Mouse (Mus musculus) intestine, embryonic 16.5 days (tissue): Measurements from ENCODE around the gene Sgta. TPM values are rescaled to one million over a fixed set of nuclear protein-coding genes. Genes with fewer than 3 reads are reported as not detected.

Experiments used
- ATAC-seq: fragments of 200-750 bp; cut with Nextera tagmentation; 2 replicates; pipeline ENCODE4 v1.8.0; 2017; ENCODE audit warnings: moderate TSS enrichment, moderate library complexity
- H3K27ac ChIP-seq: fragments of 300-500 bp; sonication (generic); 2 replicates; pipeline ENCODE4 v1.5.1; 2014; ENCODE audit warnings: mild to moderate bottlenecking, low read length
- H3K27me3 ChIP-seq: fragments of 300-500 bp; sonication (generic); replicated peaks from 2 replicates; pipeline ENCODE4 v1.6.1; 2014; ENCODE audit warnings: low read length, control low read depth, mixed read lengths; ENCODE audit not compliant: control insufficient read depth, insufficient read depth
- H3K36me3 ChIP-seq: fragments of 300-500 bp; sonication (generic); 2 replicates; pipeline ENCODE4 v1.6.1; 2014; ENCODE audit warnings: low read length, control low read depth; ENCODE audit not compliant: control insufficient read depth, insufficient read depth
- H3K4me1 ChIP-seq: fragments of 300-500 bp; sonication (generic); 2 replicates; pipeline ENCODE4 v1.6.1; 2014; ENCODE audit warnings: low read length, control low read depth, mixed read lengths; ENCODE audit not compliant: control insufficient read depth, insufficient read depth
- H3K4me2 ChIP-seq: fragments of 300-500 bp; sonication (generic); 2 replicates; pipeline ENCODE4 v1.6.1; 2014; ENCODE audit warnings: low read depth, low read length, control low read depth
- H3K4me3 ChIP-seq: fragments of 300-500 bp; sonication (generic); 2 replicates; pipeline ENCODE4 v1.5.1; 2014; ENCODE audit warnings: mild to moderate bottlenecking, low read length
- H3K9ac ChIP-seq: fragments of 300-500 bp; sonication (generic); 2 replicates; pipeline ENCODE4 v1.6.1; 2014; ENCODE audit warnings: low read depth, low read length
- H3K9me3 ChIP-seq: fragments of 300-500 bp; sonication (generic); 2 replicates; pipeline ENCODE4 v1.6.1; 2016; ENCODE audit warnings: low read length, control low read depth; ENCODE audit not compliant: control insufficient read depth
- WGBS: fragments of 180-500 bp; shearing (Covaris S2); extraction: QIAGEN DNeasy Blood & Tissue Kit; methylation state at CpG from one replicate; pipeline ENCODE4 v1.1.7; 2014; 5-methylcytosine and 5-hydroxymethylcytosine counted together
- polyA plus RNA-seq: library from polyadenylated mRNA; unstranded; fragments of >200 nt; fragmentation: Nextera tagmentation; extraction: Ambion mirVana; gene quantifications from 2 replicates; pipeline ENCODE4 v1.2.1, GENCODE M21; 2015

The Sgta gene
- polyA plus RNA-seq, 1 experiment from 2014 or later, result 204 TPM

DNA sequence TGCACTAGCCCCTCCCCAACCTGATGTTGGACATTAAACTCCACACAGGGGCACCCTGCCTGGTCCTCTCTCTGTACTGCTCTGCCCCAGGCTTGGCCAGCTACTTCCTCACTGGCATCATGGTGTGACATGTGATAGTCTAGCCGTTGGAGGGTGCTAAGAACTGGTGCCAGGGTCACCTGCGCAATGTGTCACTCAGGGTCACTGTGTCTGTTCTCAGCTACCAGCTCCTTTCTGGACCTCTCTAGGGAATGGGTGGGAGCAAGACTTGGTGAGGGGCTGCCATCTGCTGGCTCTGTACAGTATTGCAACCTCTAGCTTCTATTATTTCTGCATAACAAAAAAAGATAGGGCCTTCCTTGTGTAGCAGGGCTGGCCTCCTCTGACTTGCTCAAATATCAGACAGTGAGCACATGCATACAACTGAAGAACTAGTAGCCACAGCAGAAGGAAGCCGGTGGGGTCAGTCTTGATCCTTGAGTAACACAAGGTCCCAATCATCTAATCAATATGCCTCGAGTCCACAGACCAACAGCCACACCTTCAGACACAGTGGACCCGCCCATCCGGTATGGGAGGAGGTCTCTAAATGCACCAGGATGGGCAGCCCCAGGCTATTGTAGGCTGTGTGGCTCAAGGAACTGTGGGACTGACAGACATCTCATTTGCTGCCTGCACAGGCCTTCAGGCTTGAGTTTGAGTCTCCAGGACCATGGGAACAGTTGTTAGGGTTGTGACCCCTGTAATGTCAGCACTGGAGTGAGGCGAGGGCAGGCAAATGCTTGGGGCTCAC lies 22.4 kb upstream of the Sgta start:
- H3K36me3 ChIP-seq, result peaks cover 27% of the 10 kb centered on the region
- H3K27me3 ChIP-seq, result no peaks in the 10 kb centered on the region
- no peak overlapping the region for H3K9ac ChIP-seq
- no peak overlapping the region for H3K27ac ChIP-seq
- H3K4me1 ChIP-seq, result no peaks in the 10 kb centered on the region
- H3K9me3 ChIP-seq, result no peaks in the 10 kb centered on the region; the same call in 1 of the 2 replicates
- ATAC-seq, result peak; percentile 64
- no peak overlapping the region for H3K4me2 ChIP-seq
- no peak overlapping the region for H3K4me3 ChIP-seq
- WGBS, result 77% methylated on average over 7 of the region's 7 CpGs

DNA sequence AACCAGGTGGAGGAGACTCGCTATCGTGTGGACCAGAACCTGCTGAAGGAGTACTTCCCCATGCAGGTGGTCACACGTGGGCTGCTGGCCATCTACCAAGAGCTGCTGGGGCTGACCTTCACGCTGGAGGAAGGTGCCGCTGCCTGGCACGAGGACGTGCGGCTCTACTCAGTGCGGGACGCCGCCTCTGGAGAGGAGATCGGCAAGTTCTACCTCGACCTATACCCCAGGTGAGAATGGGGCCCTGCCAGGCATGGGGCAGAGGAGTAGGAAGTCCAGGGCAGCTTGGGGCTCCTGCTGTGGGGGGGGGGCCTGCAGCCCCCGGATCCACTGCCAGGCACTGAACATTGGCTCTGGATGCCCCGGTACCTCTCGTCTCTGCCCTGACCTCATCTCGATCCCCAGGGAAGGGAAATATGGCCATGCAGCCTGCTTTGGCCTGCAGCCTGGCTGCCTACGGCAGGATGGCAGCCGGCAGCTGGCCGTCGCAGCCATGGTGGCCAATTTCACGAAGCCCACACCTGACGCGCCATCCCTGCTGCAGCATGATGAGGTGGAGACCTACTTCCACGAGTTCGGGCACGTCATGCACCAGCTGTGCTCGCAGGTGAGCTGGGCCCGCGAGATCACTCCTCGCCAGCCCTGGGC lies 20.2 kb upstream of the Sgta start:
- no peaks in the 10 kb centered on the region for H3K27me3 ChIP-seq
- H3K4me1 ChIP-seq, result no peaks in the 10 kb centered on the region
- peaks cover 30% of the 10 kb centered on the region for H3K36me3 ChIP-seq
- H3K9ac ChIP-seq, result no peak overlapping the region
- no peaks in the 10 kb centered on the region for H3K9me3 ChIP-seq
- H3K27ac ChIP-seq, result no peak overlapping the region
- ATAC-seq, result no peak
- no peak overlapping the region for H3K4me3 ChIP-seq
- WGBS, result 92% methylated on average over 31 of the region's 31 CpGs
- no peak overlapping the region for H3K4me2 ChIP-seq

DNA sequence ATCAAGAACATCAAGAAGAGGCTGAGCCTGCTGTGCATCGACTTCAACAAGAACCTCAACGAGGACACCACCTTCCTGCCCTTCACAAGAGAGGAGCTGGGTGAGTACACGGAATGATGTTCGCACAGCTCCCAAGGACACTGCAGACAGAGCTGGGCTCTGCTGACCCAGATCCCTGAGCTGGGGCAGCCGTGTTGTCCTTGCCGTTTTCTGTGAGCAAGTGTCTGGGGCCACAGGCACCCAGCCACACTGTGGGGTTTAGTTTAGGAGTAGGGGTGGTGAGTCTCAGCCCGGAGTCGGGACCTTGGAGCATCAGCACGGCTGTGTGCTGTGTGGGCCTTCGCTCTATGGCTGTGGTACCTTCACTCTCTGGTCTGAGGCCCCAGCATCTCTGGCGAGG lies 17.9 kb upstream of the Sgta start:
- Histone ChIP-seq H3K9me3 (no peaks in the 10 kb centered on the region), H3K4me1 (no peaks in the 10 kb centered on the region), H3K27ac (no peak overlapping the region), H3K4me3 (no peak overlapping the region), H3K4me2 (no peak overlapping the region), H3K9ac (no peak overlapping the region), H3K36me3 (peaks cover 37% of the 10 kb centered on the region), H3K27me3 (no peaks in the 10 kb centered on the region)
- 91% methylated on average over 11 of the region's 11 CpGs for WGBS
- ATAC-seq, result no peak

DNA sequence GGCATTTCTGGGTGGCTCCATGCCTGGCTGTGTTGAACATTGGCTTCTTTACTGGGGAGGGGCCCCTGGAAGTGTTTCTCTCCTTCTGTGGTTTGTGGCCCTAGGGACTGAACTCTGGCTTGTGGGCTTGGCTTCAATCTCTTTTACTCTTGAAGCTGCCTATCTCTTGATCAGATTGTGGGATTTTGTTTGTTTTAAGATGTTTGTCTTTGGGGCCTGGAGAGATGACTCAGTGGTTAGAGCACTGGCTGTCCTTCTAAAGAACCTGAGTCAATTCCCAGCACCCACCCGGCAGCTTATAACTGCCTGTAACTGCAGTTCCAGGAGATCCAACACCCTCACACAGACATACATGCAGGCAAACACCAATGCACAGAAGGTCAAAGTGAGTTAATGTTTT lies 16.4 kb upstream of the Sgta start:
- peaks cover 37% of the 10 kb centered on the region for H3K36me3 ChIP-seq

DNA sequence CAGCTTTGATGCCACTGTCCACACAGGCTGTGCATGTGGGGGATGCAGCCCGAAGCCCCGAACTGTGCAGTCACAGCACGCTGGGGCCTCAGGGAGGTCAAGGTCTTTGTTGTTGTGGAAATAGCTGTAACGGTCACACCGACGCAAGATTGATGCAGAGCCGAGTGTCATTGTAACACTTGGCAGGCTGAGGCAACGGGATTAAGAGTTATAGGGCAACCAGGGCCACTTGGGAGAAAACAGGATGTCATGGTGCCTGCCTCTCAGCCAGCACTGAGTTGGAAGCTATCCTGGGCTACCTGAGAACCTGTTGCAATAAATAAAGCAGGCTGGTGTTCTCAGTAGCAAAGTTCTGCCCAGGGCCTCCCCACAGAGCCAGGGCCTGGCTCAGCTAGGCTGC lies 15.8 kb upstream of the Sgta start:
- no peak for ATAC-seq
- WGBS, result 74% methylated on average over 8 of the region's 8 CpGs

More for the DNA sequence above, 16.4 kb upstream of the Sgta start:
- ATAC-seq, result no peak
- H3K27ac ChIP-seq, result no peak overlapping the region
- WGBS, result 66% methylated on average over 1 of the region's 1 CpGs
- H3K9me3 ChIP-seq, result no peaks in the 10 kb centered on the region
- no peaks in the 10 kb centered on the region for H3K4me1 ChIP-seq
- H3K27me3 ChIP-seq, result no peaks in the 10 kb centered on the region
- H3K9ac ChIP-seq, result no peak overlapping the region
- H3K4me3 ChIP-seq, result no peak overlapping the region
- H3K4me2 ChIP-seq, result no peak overlapping the region

DNA sequence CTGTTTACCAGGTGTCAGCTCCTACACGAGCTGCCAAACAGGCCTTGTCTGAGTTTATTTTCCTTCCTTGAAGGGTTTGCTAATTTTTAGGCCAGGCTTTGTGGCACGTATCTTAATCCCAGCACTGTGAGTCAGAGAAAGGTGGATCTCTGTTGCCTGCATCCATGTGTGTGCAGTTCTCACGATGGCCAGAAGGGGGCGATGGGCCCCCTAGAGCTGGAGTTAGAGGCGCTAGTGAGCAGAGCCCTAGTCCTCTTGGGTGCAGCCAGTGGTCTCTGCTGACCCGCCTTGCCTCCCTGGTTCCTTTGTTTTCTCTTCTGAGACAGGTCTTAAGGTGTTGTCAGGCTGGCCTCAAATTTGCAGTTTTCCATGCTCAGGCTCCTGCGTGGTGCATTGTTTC lies 13.5 kb upstream of the Sgta start:
- peaks cover 11% of the 10 kb centered on the region; the same call in 1 of the 2 replicates for H3K36me3 ChIP-seq
- no peak overlapping the region for H3K9ac ChIP-seq
- H3K9me3 ChIP-seq, result no peaks in the 10 kb centered on the region
- no peaks in the 10 kb centered on the region for H3K27me3 ChIP-seq
- H3K4me3 ChIP-seq, result no peak overlapping the region
- H3K4me1 ChIP-seq, result peaks cover 9% of the 10 kb centered on the region
- no peak for ATAC-seq
- no peak overlapping the region for H3K27ac ChIP-seq
- H3K4me2 ChIP-seq, result no peak overlapping the region
- WGBS, result 70% methylated on average over 7 of the region's 7 CpGs

More for the DNA sequence above, 15.8 kb upstream of the Sgta start:
- no peak overlapping the region for H3K9ac ChIP-seq
- H3K4me2 ChIP-seq, result no peak overlapping the region
- no peak overlapping the region for H3K4me3 ChIP-seq
- H3K27me3 ChIP-seq, result no peaks in the 10 kb centered on the region
- H3K36me3 ChIP-seq, result peaks cover 31% of the 10 kb centered on the region
- H3K4me1 ChIP-seq, result peaks cover 5% of the 10 kb centered on the region
- no peak overlapping the region for H3K27ac ChIP-seq
- no peaks in the 10 kb centered on the region for H3K9me3 ChIP-seq

DNA sequence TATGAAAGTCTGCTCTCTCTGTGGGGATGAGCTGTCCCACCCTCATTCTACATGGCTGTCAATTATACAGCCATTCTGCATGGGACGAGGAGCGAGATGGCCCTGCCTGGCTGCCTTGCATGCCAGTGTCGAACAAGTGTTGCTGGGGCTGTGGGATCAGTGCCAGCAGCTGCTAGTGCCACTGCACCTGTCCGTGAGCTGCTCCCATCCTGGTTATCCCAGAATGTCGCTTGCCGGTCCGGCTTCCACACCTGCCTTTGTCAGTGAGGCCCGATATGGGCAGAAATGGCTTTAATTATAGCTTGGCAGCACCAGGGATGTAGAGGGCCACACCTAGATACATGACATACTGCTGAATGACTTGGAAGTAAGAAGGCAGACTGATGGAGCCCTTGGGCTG lies 12.3 kb upstream of the Sgta start:
- Histone ChIP-seq H3K4me2 (no peak overlapping the region), H3K36me3 (peaks cover 11% of the 10 kb centered on the region; the same call in 1 of the 2 replicates), H3K27ac (no peak overlapping the region), H3K27me3 (no peaks in the 10 kb centered on the region), H3K4me1 (peaks cover 12% of the 10 kb centered on the region), H3K9ac (no peak overlapping the region), H3K4me3 (no peak overlapping the region), H3K9me3 (no peaks in the 10 kb centered on the region)
- ATAC-seq, result no peak
- 93% methylated on average over 8 of the region's 8 CpGs for WGBS

DNA sequence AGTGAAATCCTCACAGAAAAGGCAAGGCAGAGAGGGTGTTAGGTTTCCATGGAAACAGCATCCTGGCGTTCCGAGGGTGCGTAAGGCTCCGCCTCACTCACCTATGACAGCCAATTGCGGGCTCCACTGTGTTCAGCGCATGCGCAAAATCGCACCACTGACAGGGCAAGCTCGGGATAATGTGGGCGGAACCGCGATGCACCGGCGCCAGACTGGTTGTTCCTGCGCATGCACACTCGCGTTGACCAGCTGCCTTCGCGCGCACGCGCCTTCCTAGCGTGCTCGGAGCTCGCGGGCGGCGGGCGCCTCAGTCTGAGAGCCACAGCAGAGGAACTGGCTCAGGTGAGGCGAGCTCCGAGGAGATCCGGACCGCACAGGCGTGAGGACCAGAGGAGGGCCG lies 9.9 kb upstream of the Sgta start, which contains the start of gene Thop1:
Gene Thop1, plus strand, starts transcription at position 200 of the 400 bp plus-strand sequence.
- Histone ChIP-seq H3K27me3 (no peaks in the 10 kb centered on the region), H3K9me3 (no peaks in the 10 kb centered on the region), H3K36me3 (peaks cover 6% of the 10 kb centered on the region; the same call in 1 of the 2 replicates), H3K4me2 (peak within 1 kb of the TSS; percentile 82), H3K4me3 (peak within 1 kb of the TSS; percentile 70), H3K4me1 (peaks cover 12% of the 10 kb centered on the region), H3K27ac (no peak within 1 kb of the TSS), H3K9ac (peak within 1 kb of the TSS; percentile 77)
- under 1% methylated on average over 35 of the region's 35 CpGs for WGBS
- ATAC-seq, result peak; percentile 92

DNA sequence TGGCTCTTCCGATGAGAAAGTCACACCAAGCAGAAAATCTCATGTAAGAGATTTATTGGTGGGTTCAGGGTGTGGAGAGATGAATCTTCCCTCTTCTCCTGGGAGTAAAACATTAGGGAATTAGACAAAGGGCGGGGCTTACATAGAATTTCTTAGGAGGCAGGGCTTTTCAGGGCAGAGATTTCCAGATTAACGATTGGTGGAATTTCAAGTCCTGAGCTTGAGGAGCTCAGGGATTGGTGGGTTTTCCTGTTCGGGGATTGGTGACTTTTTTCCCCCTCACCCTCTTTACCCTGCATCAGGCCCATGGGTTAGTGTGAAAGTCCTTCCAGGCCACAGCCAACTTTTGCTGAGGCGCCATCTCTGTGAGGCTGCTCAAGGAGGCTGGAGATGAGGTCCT lies 8.7 kb upstream of the Sgta start:
- WGBS, result 72% methylated on average over 5 of the region's 5 CpGs
- H3K4me1 ChIP-seq, result peaks cover 12% of the 10 kb centered on the region
- no peak overlapping the region for H3K9ac ChIP-seq
- H3K27ac ChIP-seq, result no peak overlapping the region; the same call in 1 of the 2 replicates
- no peak overlapping the region for H3K4me3 ChIP-seq
- no peak overlapping the region for H3K4me2 ChIP-seq
- H3K36me3 ChIP-seq, result peaks cover 4% of the 10 kb centered on the region; the same call in 1 of the 2 replicates
- H3K9me3 ChIP-seq, result no peaks in the 10 kb centered on the region
- no peaks in the 10 kb centered on the region for H3K27me3 ChIP-seq
- ATAC-seq, result no peak
